Mouse (Mus musculus) CH12.LX (cell line): ENCODE data around the gene Tpst2. TPM values are rescaled to one million over a fixed set of nuclear protein-coding genes. Genes with fewer than 3 reads are reported as not detected.

Source experiments
- DNase-seq: peaks from one replicate; pipeline ENCODE4 v3.0.0-alpha.2; 2013; ENCODE audit errors: extremely low read depth
- H3K27ac ChIP-seq: 2 replicates; pipeline ENCODE4 v1.5.1; 2012; ENCODE audit warnings: low read depth, mild to moderate bottlenecking, control low read depth, moderate library complexity; ENCODE audit not compliant: insufficient read depth
- H3K27me3 ChIP-seq: replicated peaks from 2 replicates; pipeline ENCODE3; 2012; ENCODE audit warnings: inconsistent platforms
- H3K36me3 ChIP-seq, 2 experiments: replicated peaks in 1 of 2; 2 replicates each; pipeline versions ENCODE3 to v1.6.1; 2012; ENCODE audit warnings: inconsistent platforms in 1 of 2, low read length in 1 of 2, mild to moderate bottlenecking in 1 of 2, mixed read lengths in 1 of 2, moderate library complexity in 1 of 2; ENCODE audit not compliant: control insufficient read depth in 1 of 2, insufficient read depth in 1 of 2
- H3K4me1 ChIP-seq, 2 experiments: 2 replicates each; pipeline ENCODE4 v1.6.1; 2012; ENCODE audit warnings: inconsistent platforms in 1 of 2, moderate library complexity in 1 of 2; ENCODE audit not compliant: insufficient read depth in 2 of 2, control insufficient read depth in 1 of 2
- H3K4me2 ChIP-seq: 2 replicates; pipeline ENCODE4 v1.6.1; 2012; ENCODE audit warnings: low read depth, mild to moderate bottlenecking, control low read depth; ENCODE audit not compliant: poor library complexity, insufficient read depth, severe bottlenecking
- H3K4me3 ChIP-seq, 3 experiments: fragments of 150-350 bp in 1 of 3; sonication (generic) in 1 of 3; replicated peaks in 1 of 3; 2 replicates each; pipeline versions ENCODE3 to v1.5.1; 2011 to 2012; ENCODE audit warnings: low read depth in 2 of 3, low read length in 2 of 3, mild to moderate bottlenecking in 2 of 3, moderate library complexity in 2 of 3, control low read depth in 1 of 3, improper control_type of control experiment in 1 of 3, inconsistent platforms in 1 of 3, mixed read lengths in 1 of 3; ENCODE audit not compliant: poor library complexity in 1 of 3
- H3K79me2 ChIP-seq: replicated peaks from 2 replicates; pipeline ENCODE4 v1.6.1; 2012; ENCODE audit warnings: mild to moderate bottlenecking, moderate library complexity; ENCODE audit not compliant: control insufficient read depth, poor library complexity, insufficient read depth, severe bottlenecking; ENCODE audit errors: extremely low read depth
- H3K9ac ChIP-seq: 2 replicates; pipeline ENCODE4 v1.6.1; 2012; ENCODE audit warnings: low read depth, mild to moderate bottlenecking, control low read depth, moderate library complexity; ENCODE audit not compliant: insufficient read depth
- H3K9me3 ChIP-seq: replicated peaks from 2 replicates; pipeline ENCODE3; 2012; ENCODE audit warnings: low read length, inconsistent platforms, mixed read lengths
- BHLHE40 ChIP-seq: IDR thresholded peaks from 2 replicates; pipeline ENCODE4 v1.6.1; 2011; ENCODE audit warnings: mild to moderate bottlenecking, low read depth, low read length, improper control_type of control experiment
- CHD1 ChIP-seq: IDR thresholded peaks from 2 replicates; pipeline ENCODE4 v1.6.1; 2012; ENCODE audit warnings: low read depth, low read length, improper control_type of control experiment, inconsistent platforms
- EP300 ChIP-seq: IDR thresholded peaks from 2 replicates; pipeline ENCODE4 v1.6.1; 2011; ENCODE audit warnings: low read length, improper control_type of control experiment
- ETS1 ChIP-seq: conservative IDR thresholded peaks from 2 replicates; pipeline ENCODE4 v1.6.1; 2012; ENCODE audit warnings: low read depth, mild to moderate bottlenecking, inconsistent platforms, low read length, improper control_type of control experiment, moderate library complexity
- IRF4 ChIP-seq: IDR thresholded peaks from 2 replicates; pipeline ENCODE4 v1.6.1; 2014; ENCODE audit warnings: low read depth, mild to moderate bottlenecking, inconsistent platforms, low read length, improper control_type of control experiment
- JUND ChIP-seq: conservative IDR thresholded peaks from 2 replicates; pipeline ENCODE4 v1.6.1; 2011; ENCODE audit warnings: low read depth, low read length, improper control_type of control experiment
- MAFK ChIP-seq: IDR thresholded peaks from 2 replicates; pipeline ENCODE4 v1.6.1; 2011; ENCODE audit warnings: low read length, improper control_type of control experiment; ENCODE audit not compliant: insufficient replicate concordance
- MAX ChIP-seq: IDR thresholded peaks from 2 replicates; pipeline ENCODE4 v1.6.1; 2011; ENCODE audit warnings: low read length, improper control_type of control experiment
- MEF2A ChIP-seq: IDR thresholded peaks from 2 replicates; pipeline ENCODE4 v1.6.1; 2014; ENCODE audit warnings: low read depth, mild to moderate bottlenecking, inconsistent platforms, low read length, improper control_type of control experiment, borderline replicate concordance
- MXI1 ChIP-seq: IDR thresholded peaks from 2 replicates; pipeline ENCODE4 v1.6.1; 2011; ENCODE audit warnings: mild to moderate bottlenecking, low read depth, low read length, improper control_type of control experiment
- MYC ChIP-seq: IDR thresholded peaks from 2 replicates; pipeline ENCODE4 v1.6.1; 2011; ENCODE audit warnings: low read depth, mild to moderate bottlenecking, improper control_type of control experiment, low read length
- PAX5 ChIP-seq: IDR thresholded peaks from 2 replicates; pipeline ENCODE4 v1.6.1; 2012; ENCODE audit warnings: low read length, inconsistent platforms, mixed read lengths
- POLR2A ChIP-seq: IDR thresholded peaks from 2 replicates; pipeline ENCODE4 v1.6.1; 2011; ENCODE audit warnings: low read depth, mild to moderate bottlenecking, improper control_type of control experiment, low read length
- RCOR1 ChIP-seq: conservative IDR thresholded peaks from 2 replicates; pipeline ENCODE4 v1.6.1; 2012; ENCODE audit warnings: low read depth, mild to moderate bottlenecking, inconsistent platforms, low read length, improper control_type of control experiment
- SIN3A ChIP-seq: IDR thresholded peaks from 2 replicates; pipeline ENCODE4 v1.6.1; 2012; ENCODE audit warnings: low read length, improper control_type of control experiment, inconsistent platforms
- SMC3 ChIP-seq: IDR thresholded peaks from 2 replicates; pipeline ENCODE4 v1.6.1; 2011; ENCODE audit warnings: low read depth, low read length, improper control_type of control experiment
- TBP ChIP-seq: conservative IDR thresholded peaks from 2 replicates; pipeline ENCODE4 v1.6.1; 2011; ENCODE audit warnings: low read depth, low read length, improper control_type of control experiment
- TCF12 ChIP-seq: IDR thresholded peaks from 2 replicates; pipeline ENCODE4 v1.6.1; 2014; ENCODE audit warnings: low read depth, mild to moderate bottlenecking, inconsistent platforms, low read length, improper control_type of control experiment
- UBTF ChIP-seq: IDR thresholded peaks from 2 replicates; pipeline ENCODE4 v1.6.1; 2012; ENCODE audit warnings: low read depth, mild to moderate bottlenecking, inconsistent platforms, low read length, improper control_type of control experiment, moderate library complexity
- USF1 ChIP-seq: IDR thresholded peaks from 2 replicates; pipeline ENCODE4 v1.6.1; 2014; ENCODE audit warnings: low read depth, mild to moderate bottlenecking, inconsistent platforms, low read length, improper control_type of control experiment
- dilution Hi-C: fragments of 300-500 bp; cut with MboI; formaldehyde crosslinking; loops from 2 replicates; pipeline ENCODE4 v1.14.3; 2020; ENCODE audit warnings: low sequenced_read_pairs; ENCODE audit not compliant: extremely low pct_unique_long_range_greater_than_20kb, extremely low pct_ligation_motif_present
- in situ Hi-C: fragments of 300-500 bp; cut with MboI; formaldehyde crosslinking; loops from 3 replicates; pipeline ENCODE4 v1.14.3; 2019; ENCODE audit warnings: low sequenced_read_pairs, low pct_ligation_motif_present, low pct_unique_long_range_greater_than_20kb, mixed read lengths
- polyA plus RNA-seq: library from polyadenylated mRNA; unstranded; fragments of >175 nt; gene quantifications from 2 replicates; pipeline ENCODE4 v1.2.1, GENCODE M21; 2012; ENCODE audit warnings: low read depth; ENCODE audit not compliant: insufficient read length
- total RNA-seq, 2 experiments: library from RNA; depleted of rRNA; stranded (reverse); fragments of 300-350 nt in 1 of 2; fragments of >200 nt in 1 of 2; gene quantifications; 2 replicates each; pipeline ENCODE4 v1.2.3; 2012 to 2014

Tpst2 gene
- total and polyA plus RNA-seq, 3 experiments: 12.6 to 20.7 (median 15.6) TPM

DNA sequence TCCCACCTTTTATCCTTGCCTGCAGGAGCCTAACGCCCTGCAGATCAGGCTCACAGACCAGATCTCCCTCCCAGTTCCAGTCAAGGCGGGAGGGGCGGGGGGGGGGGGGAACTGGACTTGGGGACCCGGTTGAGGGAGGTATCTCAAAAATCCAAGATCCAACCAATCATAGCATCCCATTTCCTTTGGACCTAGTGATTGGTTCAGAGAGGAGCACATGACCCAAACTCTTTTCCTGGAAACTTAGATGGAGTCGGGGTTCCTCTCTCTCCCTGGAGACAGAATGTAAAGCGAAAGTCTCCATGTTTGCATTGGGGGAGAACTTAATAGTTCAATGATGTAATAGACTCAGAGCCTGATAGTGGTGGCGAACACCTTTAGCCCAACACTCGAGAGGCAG, 29.1 kb upstream of the Tpst2 start:
- Histone ChIP-seq H3K4me1 (peaks cover 0 to 3% of the 10 kb centered on the region in 2 experiments; a peak in 1 of 4 replicates), H3K9ac (no peak overlapping the region), H3K4me3 (no peak overlapping the region)

DNA sequence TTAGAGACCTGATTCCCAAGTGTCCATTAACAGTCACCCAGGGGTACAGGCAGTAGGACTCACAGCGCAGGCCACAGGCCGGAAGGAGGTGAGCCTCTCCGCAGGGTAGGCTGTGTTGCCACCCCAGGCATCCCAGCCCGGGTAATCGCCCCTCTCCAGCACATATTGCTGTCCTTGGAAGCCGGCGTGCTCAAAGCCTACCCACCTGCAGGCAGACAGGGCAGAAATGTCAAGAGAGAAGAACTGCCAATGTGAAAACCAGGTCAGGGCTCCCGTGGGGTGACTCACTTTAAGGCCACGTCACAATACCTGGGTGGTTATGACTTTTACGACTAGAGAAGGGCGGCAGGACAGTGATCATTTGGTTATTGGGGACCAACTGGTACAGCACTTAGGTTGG, 27.4 kb upstream of the Tpst2 start:
- DNase-seq: no peak
- TF ChIP-seq POLR2A (no peak), CHD1 (no peak), MEF2A (no peak), PAX5 (no peak), EP300 (no peak), MYC (no peak), SMC3 (no peak), TCF12 (no peak), MXI1 (no peak), ETS1 (no peak), USF1 (no peak), SIN3A (no peak)
- no peaks in the 10 kb centered on the region for H3K9me3 ChIP-seq
- no peaks in the 10 kb centered on the region for H3K79me2 ChIP-seq
- peaks cover 67% of the 10 kb centered on the region for H3K27me3 ChIP-seq
- H3K36me3 ChIP-seq: no peaks in the 10 kb centered on the region
- no peak overlapping the region for H3K4me3 ChIP-seq
- peaks cover 0 to 4% of the 10 kb centered on the region in 2 experiments; a peak in 2 of 4 replicates for H3K4me1 ChIP-seq
- dilution Hi-C loops: no loop called here
- H3K27ac ChIP-seq: no peak overlapping the region
- no peak overlapping the region for H3K9ac ChIP-seq
- H3K4me2 ChIP-seq: no peak overlapping the region
- in situ Hi-C loops: loop anchor here (10.0 to 25.0 kb wide), 2 partner anchors 176 to 788 kb away; no protein-coding TSS in a partner anchor

More for the DNA sequence above, 29.1 kb upstream of the Tpst2 start:
- no peak overlapping the region for H3K4me2 ChIP-seq
- H3K36me3 ChIP-seq: no peaks in the 10 kb centered on the region
- DNase-seq: no peak
- in situ Hi-C loops: loop anchor here (10.0 to 25.0 kb wide), 2 partner anchors 177 to 790 kb away; no protein-coding TSS in a partner anchor
- TF ChIP-seq BHLHE40 (no peak), TBP (no peak), USF1 (no peak), UBTF (no peak), SMC3 (no peak), POLR2A (no peak), IRF4 (no peak), MEF2A (no peak), MAFK (no peak), CHD1 (no peak), JUND (no peak), ETS1 (no peak), MYC (no peak), PAX5 (no peak), RCOR1 (no peak), MAX (no peak), TCF12 (no peak)
- no peaks in the 10 kb centered on the region for H3K79me2 ChIP-seq
- peaks cover 65% of the 10 kb centered on the region for H3K27me3 ChIP-seq
- dilution Hi-C loops: no loop called here
- H3K27ac ChIP-seq: no peak overlapping the region
- peaks cover 8% of the 10 kb centered on the region for H3K9me3 ChIP-seq
